Mouse (Mus musculus): ENCODE measurements at regions not wholly inside any gene's neighbourhood (a gene's known extent, or its start where the extent isn't known, plus 50 kb on each side); places are given as distances from the start of the nearest gene placed in this dataset.

DNA sequence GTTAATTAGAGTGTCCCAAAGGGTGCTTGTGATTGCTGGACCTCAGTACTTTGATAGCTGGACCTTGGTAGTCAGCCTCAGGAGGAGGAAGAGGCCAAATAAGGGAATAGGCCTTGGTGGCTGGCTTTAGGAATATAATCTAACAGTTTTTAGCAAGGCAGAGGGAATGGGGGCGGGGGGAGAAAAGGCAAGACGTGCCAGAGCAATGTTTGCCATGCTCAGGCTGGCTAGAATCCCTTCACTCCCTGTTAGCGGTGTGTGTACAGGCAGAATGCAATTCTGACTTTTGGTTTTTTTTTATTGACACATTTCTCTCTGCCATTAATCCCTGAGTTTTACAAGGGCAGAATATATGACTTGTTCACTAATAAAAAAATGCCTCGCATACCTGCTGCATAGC lies 192.2 kb downstream of the Suds3 start:
- Histone ChIP-seq H3K27ac (ENCODE audit: low read length) (no peak overlapping the region), H3K4me3 (ENCODE audit: low read depth, low read length) (no peak overlapping the region), H3K9ac (replicated peaks; ENCODE audit: low read depth) (no peak overlapping the region), H3K9me3 (ENCODE audit: low read length) (no peaks in the 10 kb centered on the region), H3K36me3 (ENCODE audit: insufficient read depth, low read length) (no peaks in the 10 kb centered on the region), H3K4me2 (replicated peaks; ENCODE audit: low read depth, low read length) (no peak overlapping the region), H3K4me1 (ENCODE audit: insufficient read depth, low read depth, low read length) (no peaks in the 10 kb centered on the region), H3K27me3 (replicated peaks; ENCODE audit: insufficient read depth, low read length) (no peaks in the 10 kb centered on the region)
- TF ChIP-seq CTCF (IDR thresholded peaks at IDR 0.05) (no peak), EP300 (IDR thresholded peaks at IDR 0.05) (no peak)
- DNase-seq (ENCODE audit: low spot score) = no peak
- WGBS = 60% methylated on average over 4 of the region's 4 CpGs
- no peak for ATAC-seq

GRCm38 (mm10) chr5:116922059-116922671 lies 193.7 kb downstream of the Suds3 start:
- WGBS = 66% methylated on average over 17 of the region's 17 CpGs
- no peak for ATAC-seq
- H3K27ac ChIP-seq (ENCODE audit: low read length) = no peak overlapping the region

GRCm38 (mm10) chr5:116914876-116915275 lies 201.0 kb downstream of the Suds3 start:
- WGBS = 41% methylated on average over 12 of the region's 12 CpGs
- no peak for DNase-seq (ENCODE audit: low spot score)
- no peak for TF ChIP-seq EP300 (IDR thresholded peaks at IDR 0.05)
- TF ChIP-seq CTCF (IDR thresholded peaks at IDR 0.05) = no peak
- no peaks in the 10 kb centered on the region for H3K27me3 ChIP-seq (replicated peaks; ENCODE audit: insufficient read depth, low read length)
- H3K4me1 ChIP-seq (ENCODE audit: insufficient read depth, low read depth, low read length) = no peaks in the 10 kb centered on the region
- H3K4me3 ChIP-seq (ENCODE audit: low read depth, low read length) = no peak overlapping the region
- no peak overlapping the region for H3K4me2 ChIP-seq (replicated peaks; ENCODE audit: low read depth, low read length)
- no peak overlapping the region for H3K27ac ChIP-seq (ENCODE audit: low read length)
- no peaks in the 10 kb centered on the region for H3K36me3 ChIP-seq (ENCODE audit: insufficient read depth, low read length)
- no peak overlapping the region for H3K9ac ChIP-seq (replicated peaks; ENCODE audit: low read depth)
- no peak for ATAC-seq
- no peaks in the 10 kb centered on the region for H3K9me3 ChIP-seq (ENCODE audit: low read length)

More at GRCm38 (mm10) chr5:116922059-116922671, 193.7 kb downstream of the Suds3 start:
- H3K4me2 ChIP-seq (replicated peaks; ENCODE audit: low read depth, low read length) = no peak overlapping the region
- H3K4me1 ChIP-seq (ENCODE audit: insufficient read depth, low read depth, low read length) = no peaks in the 10 kb centered on the region
- no peak for TF ChIP-seq CTCF (IDR thresholded peaks at IDR 0.05)
- TF ChIP-seq EP300 (IDR thresholded peaks at IDR 0.05) = no peak
- H3K36me3 ChIP-seq (ENCODE audit: insufficient read depth, low read length) = no peaks in the 10 kb centered on the region
- H3K9ac ChIP-seq (replicated peaks; ENCODE audit: low read depth) = no peak overlapping the region
- no peak overlapping the region for H3K4me3 ChIP-seq (ENCODE audit: low read depth, low read length)
- no peak for DNase-seq (ENCODE audit: low spot score)
- H3K27me3 ChIP-seq (replicated peaks; ENCODE audit: insufficient read depth, low read length) = no peaks in the 10 kb centered on the region
- H3K9me3 ChIP-seq (ENCODE audit: low read length) = no peaks in the 10 kb centered on the region

DNA sequence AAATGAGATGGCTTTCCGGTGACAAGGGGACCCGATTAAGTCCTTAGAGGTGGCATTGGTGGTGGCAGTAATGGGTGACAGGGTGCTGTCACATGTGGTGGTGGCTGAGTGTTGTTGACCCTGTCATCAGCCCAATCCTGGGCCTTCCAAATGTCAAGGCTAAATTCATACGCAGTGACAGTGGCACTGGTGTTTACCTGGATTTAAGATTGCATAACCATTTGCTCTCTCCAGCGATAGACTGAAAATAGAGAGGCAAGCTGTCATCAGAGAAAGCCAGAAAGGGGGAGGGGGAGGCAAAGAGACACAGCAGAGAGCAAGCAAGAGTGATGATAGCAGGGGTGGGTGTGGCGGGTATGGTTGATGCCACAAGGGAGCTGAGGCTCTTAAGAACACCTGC lies 215.1 kb downstream of the Suds3 start:
- Histone ChIP-seq H3K27ac (ENCODE audit: low read length) (no peak overlapping the region), H3K4me2 (replicated peaks; ENCODE audit: low read depth, low read length) (no peak overlapping the region), H3K27me3 (replicated peaks; ENCODE audit: insufficient read depth, low read length) (no peaks in the 10 kb centered on the region), H3K9ac (replicated peaks; ENCODE audit: low read depth) (no peak overlapping the region), H3K9me3 (ENCODE audit: low read length) (no peaks in the 10 kb centered on the region), H3K36me3 (ENCODE audit: insufficient read depth, low read length) (no peaks in the 10 kb centered on the region), H3K4me3 (ENCODE audit: low read depth, low read length) (no peak overlapping the region), H3K4me1 (ENCODE audit: insufficient read depth, low read depth, low read length) (no peaks in the 10 kb centered on the region)
- ATAC-seq (no peak), DNase-seq (ENCODE audit: low spot score) (no peak)
- TF ChIP-seq CTCF (IDR thresholded peaks at IDR 0.05) (no peak), EP300 (IDR thresholded peaks at IDR 0.05) (no peak)
- 82% methylated on average over 5 of the region's 5 CpGs for WGBS

GRCm38 (mm10) chr5:116897391-116897790 lies 218.5 kb downstream of the Suds3 start:
- 0 out of 2 replicates have a peak, but pooled peaks cover 3% of the 10 kb centered on the region for H3K9me3 ChIP-seq (ENCODE audit: low read length)
- H3K4me1 ChIP-seq (ENCODE audit: insufficient read depth, low read depth, low read length) = no peaks in the 10 kb centered on the region
- ATAC-seq (no peak), DNase-seq (ENCODE audit: low spot score) (no peak)
- no peak for TF ChIP-seq CTCF (IDR thresholded peaks at IDR 0.05)
- no peak for TF ChIP-seq EP300 (IDR thresholded peaks at IDR 0.05)
- no peaks in the 10 kb centered on the region for H3K36me3 ChIP-seq (ENCODE audit: insufficient read depth, low read length)
- no peak overlapping the region for H3K9ac ChIP-seq (replicated peaks; ENCODE audit: low read depth)
- 73% methylated on average over 5 of the region's 5 CpGs for WGBS
- no peak overlapping the region for H3K27ac ChIP-seq (ENCODE audit: low read length)
- no peaks in the 10 kb centered on the region for H3K27me3 ChIP-seq (replicated peaks; ENCODE audit: insufficient read depth, low read length)
- no peak overlapping the region for H3K4me2 ChIP-seq (replicated peaks; ENCODE audit: low read depth, low read length)
- H3K4me3 ChIP-seq (ENCODE audit: low read depth, low read length) = no peak overlapping the region

GRCm38 (mm10) chr5:116895036-116895783 lies 220.7 kb downstream of the Suds3 start:
- H3K27me3 ChIP-seq (replicated peaks; ENCODE audit: insufficient read depth, low read length) = no peaks in the 10 kb centered on the region
- ATAC-seq = no peak
- WGBS = 81% methylated on average over 12 of the region's 12 CpGs
- no peak overlapping the region for H3K9ac ChIP-seq (replicated peaks; ENCODE audit: low read depth)
- no peak for DNase-seq (ENCODE audit: low spot score)
- no peaks in the 10 kb centered on the region for H3K36me3 ChIP-seq (ENCODE audit: insufficient read depth, low read length)
- H3K4me2 ChIP-seq (replicated peaks; ENCODE audit: low read depth, low read length) = no peak overlapping the region
- 0 out of 2 replicates have a peak, but pooled peaks cover 3% of the 10 kb centered on the region for H3K9me3 ChIP-seq (ENCODE audit: low read length)
- no peak for TF ChIP-seq EP300 (IDR thresholded peaks at IDR 0.05)
- TF ChIP-seq CTCF (IDR thresholded peaks at IDR 0.05) = no peak
- H3K27ac ChIP-seq (ENCODE audit: low read length) = no peak overlapping the region
- no peak overlapping the region for H3K4me3 ChIP-seq (ENCODE audit: low read depth, low read length)
- no peaks in the 10 kb centered on the region for H3K4me1 ChIP-seq (ENCODE audit: insufficient read depth, low read depth, low read length)

All from lung, postnatal 0 days (tissue).